Mouse (Mus musculus): ENCODE results near the gene Olfr221. TPM values are rescaled to one million over a fixed set of nuclear protein-coding genes. Genes with fewer than 3 reads are reported as not detected.

The Olfr221 gene
- polyA plus RNA-seq, 1 experiment from 2014 or later, result not detected

DNA sequence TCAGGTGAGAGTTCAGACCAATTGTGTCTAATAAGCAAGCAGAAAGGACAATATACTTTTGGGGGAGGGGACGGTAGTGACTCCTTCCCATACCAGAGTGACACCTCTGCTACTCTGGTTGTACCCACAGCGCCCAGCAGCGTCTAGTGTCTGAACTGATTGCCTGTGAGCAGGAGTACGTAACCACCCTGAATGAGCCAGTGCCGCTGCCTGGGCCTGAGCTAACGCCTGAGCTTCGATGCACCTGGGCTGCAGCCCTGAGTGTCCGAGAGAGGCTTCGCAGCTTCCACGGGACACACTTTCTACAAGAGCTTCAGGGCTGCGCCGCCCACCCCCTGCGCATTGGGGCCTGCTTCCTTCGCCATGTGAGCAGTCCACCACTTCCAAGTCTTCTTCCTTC is 44.8 kb downstream of the Olfr221 start:
- Histone ChIP-seq H3K9ac (no peak overlapping the region), H3K4me3 (replicated peaks) (no peak overlapping the region), H3K36me3 (replicated peaks) (peaks cover 70% of the 10 kb centered on the region), H3K4me1 (replicated peaks) (peaks cover 9% of the 10 kb centered on the region), H3K27ac (replicated peaks) (no peak overlapping the region), H3K27me3 (no peaks in the 10 kb centered on the region), H3K4me2 (no peak overlapping the region), H3K9me3 (replicated peaks) (no peaks in the 10 kb centered on the region)
- ATAC-seq (ENCODE audit: insufficient read depth), result no peak
- 84% methylated on average over 14 of the region's 14 CpGs for WGBS (ENCODE audit: insufficient replicate concordance)

DNA sequence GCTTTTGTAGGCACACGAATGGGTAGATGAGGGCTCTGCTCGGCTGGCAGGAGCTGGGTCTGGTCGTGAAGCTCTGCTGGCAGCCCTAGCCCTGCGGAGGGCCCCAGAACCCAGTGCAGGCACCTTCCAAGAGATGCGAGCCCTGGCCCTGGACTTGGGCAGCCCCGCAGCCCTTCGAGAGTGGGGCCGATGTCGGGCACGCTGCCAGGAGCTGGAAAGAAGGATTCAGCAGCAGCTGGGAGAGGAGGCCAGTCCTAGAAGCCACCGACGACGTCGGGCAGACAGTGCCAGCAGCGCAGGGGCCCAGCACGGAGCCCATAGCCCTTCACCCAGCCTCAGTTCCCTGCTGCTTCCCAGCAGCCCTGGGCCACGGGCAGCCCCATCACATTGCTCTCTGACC is 45.4 kb downstream of the Olfr221 start:
- Histone ChIP-seq H3K9me3 (replicated peaks) (no peaks in the 10 kb centered on the region), H3K9ac (no peak overlapping the region), H3K27me3 (no peaks in the 10 kb centered on the region), H3K27ac (replicated peaks) (no peak overlapping the region), H3K4me3 (replicated peaks) (no peak overlapping the region), H3K36me3 (replicated peaks) (peaks cover 70% of the 10 kb centered on the region), H3K4me2 (no peak overlapping the region), H3K4me1 (replicated peaks) (peaks cover 9% of the 10 kb centered on the region)
- WGBS (ENCODE audit: insufficient replicate concordance), result 73% methylated on average over 17 of the region's 17 CpGs
- ATAC-seq (ENCODE audit: insufficient read depth), result no peak

DNA sequence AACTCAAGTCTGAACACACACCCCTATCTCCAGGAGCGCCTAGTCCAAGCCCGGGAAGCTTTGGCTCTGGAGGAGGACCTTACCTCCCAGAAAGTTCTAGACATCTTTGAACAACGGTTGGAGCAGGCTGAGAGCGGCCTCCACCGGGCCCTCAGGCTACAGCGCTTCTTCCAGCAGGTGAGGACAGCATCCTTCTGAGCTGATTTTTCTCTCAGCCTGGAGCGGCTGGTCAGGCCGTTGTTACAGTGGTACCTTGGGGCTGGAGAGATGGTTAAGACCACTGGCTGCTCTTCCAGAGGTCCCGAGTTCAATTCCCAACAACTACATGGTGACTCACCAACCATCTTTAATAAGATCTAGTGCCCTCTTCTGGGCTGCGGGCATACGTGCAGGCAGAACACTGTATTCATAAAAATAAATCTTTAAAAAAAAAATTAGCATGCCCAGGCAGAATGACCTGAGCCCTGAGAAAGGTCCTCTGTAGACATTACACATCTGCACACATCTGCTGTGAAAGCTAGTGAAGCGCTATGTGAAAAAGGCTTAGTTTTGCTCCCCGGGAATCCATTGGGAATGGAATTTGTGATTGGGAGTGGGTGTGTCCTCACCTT is 45.9 kb downstream of the Olfr221 start:
- Histone ChIP-seq H3K4me3 (replicated peaks) (no peak overlapping the region), H3K27ac (replicated peaks) (no peak overlapping the region), H3K9me3 (replicated peaks) (no peaks in the 10 kb centered on the region), H3K4me2 (no peak overlapping the region), H3K36me3 (replicated peaks) (peaks cover 72% of the 10 kb centered on the region), H3K4me1 (replicated peaks) (peaks cover 9% of the 10 kb centered on the region), H3K9ac (no peak overlapping the region), H3K27me3 (no peaks in the 10 kb centered on the region)
- ATAC-seq (ENCODE audit: insufficient read depth), result no peak
- WGBS (ENCODE audit: insufficient replicate concordance), result 80% methylated on average over 13 of the region's 13 CpGs

DNA sequence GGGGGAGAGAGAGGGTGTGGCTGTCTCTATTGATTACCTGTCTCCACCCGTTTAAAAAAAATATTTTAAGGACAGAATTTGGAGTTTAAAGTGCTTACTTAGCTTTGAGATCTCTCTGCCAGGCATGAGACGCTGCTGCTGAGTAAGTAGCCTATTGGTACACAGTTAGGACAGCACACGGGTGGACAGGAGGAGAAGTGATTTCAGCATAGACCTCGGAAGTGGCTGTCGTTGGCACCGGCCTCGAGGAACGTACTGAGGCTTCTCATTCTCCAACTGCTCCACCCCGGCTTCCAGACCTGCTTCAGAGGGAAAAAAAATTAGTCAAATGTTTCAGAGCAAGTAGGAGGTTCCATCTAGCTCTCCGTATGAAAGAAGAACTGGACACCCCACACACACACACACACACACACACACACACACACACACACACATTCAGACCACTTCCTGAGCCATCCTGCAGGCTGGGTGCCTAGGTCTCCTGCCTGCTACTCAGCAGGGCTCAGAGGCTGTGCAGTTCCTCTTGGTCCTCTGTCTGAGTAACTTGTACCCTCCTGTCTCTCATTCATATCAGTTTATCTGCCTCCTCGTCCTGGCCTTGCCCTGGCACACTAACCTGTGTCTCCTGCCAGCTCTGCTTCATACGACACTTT is 46.9 kb downstream of the Olfr221 start:
- peaks cover 75% of the 10 kb centered on the region for H3K36me3 ChIP-seq (replicated peaks)

DNA sequence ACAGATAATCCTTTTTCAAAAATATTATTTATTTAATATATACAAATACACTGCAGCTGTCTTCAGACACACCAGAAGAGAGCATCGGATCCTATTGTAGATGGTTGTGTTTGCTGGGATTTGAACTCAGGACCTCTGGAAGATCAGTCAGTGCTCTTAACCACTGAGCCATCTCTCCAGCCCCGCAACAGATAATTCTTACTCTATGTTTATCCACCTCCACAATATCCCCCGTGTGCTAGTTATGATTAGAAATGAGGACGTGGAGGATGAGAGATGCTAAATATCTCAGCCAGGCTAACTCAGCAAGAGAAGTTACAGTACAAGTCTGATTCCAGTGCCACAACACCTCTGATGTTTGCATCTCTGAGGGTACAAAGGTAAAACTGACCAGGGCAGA is 47.8 kb downstream of the Olfr221 start:
- Histone ChIP-seq H3K27ac (replicated peaks) (no peak overlapping the region), H3K36me3 (replicated peaks) (peaks cover 74% of the 10 kb centered on the region), H3K9me3 (replicated peaks) (no peaks in the 10 kb centered on the region), H3K4me2 (no peak overlapping the region), H3K4me1 (replicated peaks) (peaks cover 9% of the 10 kb centered on the region), H3K4me3 (replicated peaks) (no peak overlapping the region), H3K9ac (no peak overlapping the region), H3K27me3 (no peaks in the 10 kb centered on the region)
- ATAC-seq (ENCODE audit: insufficient read depth), result no peak
- 65% methylated on average over 4 of the region's 4 CpGs for WGBS (ENCODE audit: insufficient replicate concordance)

More for the DNA sequence above, 46.9 kb downstream of the Olfr221 start:
- no peak overlapping the region for H3K9ac ChIP-seq
- H3K27me3 ChIP-seq, result no peaks in the 10 kb centered on the region
- no peak overlapping the region for H3K4me2 ChIP-seq
- 38% methylated on average over 12 of the region's 12 CpGs for WGBS (ENCODE audit: insufficient replicate concordance)
- H3K9me3 ChIP-seq (replicated peaks), result no peaks in the 10 kb centered on the region
- ATAC-seq (ENCODE audit: insufficient read depth), result no peak
- no peak overlapping the region for H3K4me3 ChIP-seq (replicated peaks)
- peaks cover 9% of the 10 kb centered on the region for H3K4me1 ChIP-seq (replicated peaks)
- H3K27ac ChIP-seq (replicated peaks), result no peak overlapping the region

DNA sequence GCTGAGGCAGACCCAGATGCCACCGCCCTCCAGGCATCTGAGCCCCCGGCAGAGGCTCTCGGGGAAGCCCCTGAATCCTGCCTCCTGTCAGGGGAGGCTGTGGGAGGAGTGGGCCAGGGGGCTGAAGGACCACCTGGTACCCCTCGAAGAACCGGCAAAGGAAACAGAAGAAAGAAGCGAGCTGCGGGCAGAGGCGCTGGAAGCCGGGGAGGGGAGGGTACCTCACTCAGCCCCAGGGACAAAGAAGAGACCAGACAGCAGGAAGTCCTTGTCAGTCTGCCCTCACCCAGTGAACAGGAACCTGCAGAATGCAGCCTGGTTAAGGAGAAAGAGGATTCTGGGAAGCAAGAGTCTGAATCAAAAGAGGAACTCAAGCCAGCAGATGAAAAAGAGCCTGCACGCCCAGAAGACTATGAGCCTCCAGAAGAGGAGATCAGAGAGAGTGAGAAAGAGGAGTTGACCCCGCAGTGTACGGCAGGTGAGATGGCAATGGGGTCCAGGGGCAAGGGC is 52.7 kb downstream of the Olfr221 start:
- H3K9ac ChIP-seq, result no peak overlapping the region
- WGBS (ENCODE audit: insufficient replicate concordance), result 37% methylated on average over 12 of the region's 12 CpGs
- H3K27ac ChIP-seq (replicated peaks), result no peak overlapping the region
- peaks cover 52% of the 10 kb centered on the region for H3K36me3 ChIP-seq (replicated peaks)
- H3K4me1 ChIP-seq (replicated peaks), result peaks cover 43% of the 10 kb centered on the region
- ATAC-seq (ENCODE audit: insufficient read depth), result no peak
- no peak overlapping the region for H3K4me3 ChIP-seq (replicated peaks)
- H3K9me3 ChIP-seq (replicated peaks), result no peaks in the 10 kb centered on the region
- H3K27me3 ChIP-seq, result no peaks in the 10 kb centered on the region
- peak overlapping the region; percentile 20; the same call in 1 of the 2 replicates for H3K4me2 ChIP-seq

DNA sequence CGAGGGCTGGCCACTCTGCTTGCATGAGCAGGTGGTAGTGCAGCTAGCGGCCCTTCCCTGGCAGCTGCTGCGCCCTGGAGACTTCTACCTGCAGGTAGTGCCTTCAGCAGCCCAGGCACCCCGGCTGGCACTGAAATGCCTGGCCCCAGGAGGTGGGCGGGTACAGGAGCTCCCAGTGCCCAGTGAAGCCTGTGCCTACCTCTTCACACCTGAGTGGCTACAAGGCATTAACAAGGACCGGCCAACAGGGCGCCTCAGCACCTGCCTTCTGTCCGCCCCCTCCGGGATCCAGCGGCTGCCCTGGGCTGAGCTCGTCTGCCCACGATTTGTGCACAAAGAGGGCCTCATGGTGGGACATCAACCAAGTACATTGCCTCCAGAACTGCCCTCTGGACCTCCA is 53.5 kb downstream of the Olfr221 start:
- H3K9ac ChIP-seq, result no peak overlapping the region

DNA sequence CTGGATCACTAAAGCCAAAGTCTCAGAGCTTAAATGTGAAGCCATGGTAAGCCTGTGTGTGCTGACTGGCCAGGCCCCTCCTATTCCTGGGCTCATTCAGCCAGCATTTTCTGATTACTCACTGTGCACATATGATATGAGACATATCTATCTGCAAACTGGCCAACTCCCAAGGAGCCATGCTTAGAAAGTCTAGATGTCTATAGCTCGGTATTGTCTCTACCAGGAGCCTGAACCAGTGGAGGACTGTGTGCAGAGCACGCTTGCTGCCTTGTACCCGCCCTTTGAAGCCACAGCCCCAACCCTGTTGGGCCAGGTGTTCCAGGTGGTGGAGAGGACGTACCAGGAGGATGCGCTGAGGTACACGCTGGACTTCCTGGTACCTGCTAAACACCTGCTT is 55.1 kb downstream of the Olfr221 start:
- Histone ChIP-seq H3K4me1 (replicated peaks) (peaks cover 54% of the 10 kb centered on the region), H3K4me2 (peak overlapping the region; percentile 99), H3K4me3 (replicated peaks) (no peak overlapping the region), H3K36me3 (replicated peaks) (peaks cover 40% of the 10 kb centered on the region), H3K9me3 (replicated peaks) (no peaks in the 10 kb centered on the region), H3K9ac (no peak overlapping the region), H3K27me3 (peaks cover 10% of the 10 kb centered on the region; the same call in 1 of the 2 replicates), H3K27ac (replicated peaks) (peak overlapping the region; percentile 81)
- WGBS (ENCODE audit: insufficient replicate concordance), result 50% methylated on average over 6 of the region's 6 CpGs
- ATAC-seq (ENCODE audit: insufficient read depth), result peak; percentile 61

More for the DNA sequence above, 53.5 kb downstream of the Olfr221 start:
- no peak overlapping the region for H3K4me3 ChIP-seq (replicated peaks)
- no peak for ATAC-seq (ENCODE audit: insufficient read depth)
- H3K4me2 ChIP-seq, result no peak overlapping the region
- 74% methylated on average over 12 of the region's 12 CpGs for WGBS (ENCODE audit: insufficient replicate concordance)
- H3K36me3 ChIP-seq (replicated peaks), result peaks cover 46% of the 10 kb centered on the region
- peaks cover under 1% of the 10 kb centered on the region; the same call in 1 of the 2 replicates for H3K27me3 ChIP-seq
- H3K4me1 ChIP-seq (replicated peaks), result peaks cover 50% of the 10 kb centered on the region
- H3K9me3 ChIP-seq (replicated peaks), result no peaks in the 10 kb centered on the region
- no peak overlapping the region for H3K27ac ChIP-seq (replicated peaks)

DNA sequence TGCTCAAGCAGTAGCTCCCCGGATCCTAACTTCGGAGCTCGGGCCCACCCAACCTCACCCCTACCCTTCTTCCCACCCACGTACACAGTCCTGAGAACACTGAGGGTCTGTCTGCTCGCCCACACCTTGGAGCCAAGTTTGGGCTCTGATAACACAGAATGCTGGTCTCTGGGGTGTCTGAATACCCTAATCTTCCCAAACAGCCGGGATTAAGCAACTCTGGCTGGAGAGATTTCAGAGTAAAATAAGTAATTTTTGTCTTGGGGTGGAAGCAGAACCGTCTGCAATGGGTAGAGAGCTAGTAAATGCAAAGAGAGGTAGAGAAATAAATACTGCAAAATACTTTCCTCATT is 56.1 kb downstream of the Olfr221 start:
- H3K27ac ChIP-seq (replicated peaks), result peak overlapping the region; percentile 81
- H3K4me1 ChIP-seq (replicated peaks), result peaks cover 54% of the 10 kb centered on the region
- 4% methylated on average over 7 of the region's 7 CpGs for WGBS (ENCODE audit: insufficient replicate concordance)
- H3K36me3 ChIP-seq (replicated peaks), result peaks cover 29% of the 10 kb centered on the region
- peaks cover 13% of the 10 kb centered on the region; the same call in 1 of the 2 replicates for H3K27me3 ChIP-seq
- H3K4me2 ChIP-seq, result peak overlapping the region; percentile 99
- H3K9me3 ChIP-seq (replicated peaks), result no peaks in the 10 kb centered on the region
- H3K9ac ChIP-seq, result peak overlapping the region; percentile 70
- H3K4me3 ChIP-seq (replicated peaks), result peak overlapping the region; percentile 70
- ATAC-seq (ENCODE audit: insufficient read depth), result peak; percentile 58

DNA sequence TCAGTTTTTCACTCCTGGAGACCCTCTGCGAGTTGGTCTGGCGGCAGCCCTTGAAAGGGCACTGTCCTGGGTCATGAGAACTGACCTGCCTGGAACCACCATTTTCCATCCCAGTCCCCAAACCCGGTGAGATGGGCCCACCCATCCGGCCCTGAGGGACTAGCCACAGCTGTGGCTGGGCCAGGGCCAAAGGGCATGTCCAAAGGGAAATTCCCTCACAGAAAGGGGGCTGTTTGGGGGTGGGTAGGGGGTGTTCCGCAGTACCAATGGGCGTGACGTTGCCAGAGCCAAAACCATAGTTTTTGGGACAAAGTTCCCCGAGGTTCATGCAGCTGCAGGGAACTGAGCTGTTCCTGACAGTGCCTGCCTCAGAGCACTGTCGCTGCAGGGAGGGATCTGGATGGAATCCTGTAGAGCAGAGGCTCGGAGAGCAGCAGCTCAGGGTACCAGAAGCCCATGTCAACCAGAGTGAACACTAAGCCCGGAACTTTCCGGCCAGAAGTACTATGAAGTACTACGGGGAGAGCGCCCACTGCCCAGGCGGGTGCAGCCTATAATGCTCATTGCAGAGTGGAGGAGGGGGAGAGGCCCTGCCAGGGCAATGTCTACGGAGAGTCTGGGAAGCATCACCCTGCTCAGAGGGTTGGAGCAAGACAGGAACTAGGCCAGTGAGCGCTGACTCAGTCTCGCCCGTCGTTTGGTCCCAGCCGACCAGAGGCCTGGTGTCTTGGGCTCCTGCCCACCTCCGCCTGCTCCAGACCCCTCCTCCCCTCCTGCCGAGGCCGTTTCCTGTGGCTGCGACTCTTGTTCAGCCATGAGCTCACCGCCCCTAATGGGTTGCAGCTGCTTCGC is 56.7 kb downstream of the Olfr221 start:
- peak overlapping the region; percentile 99 for H3K4me2 ChIP-seq
- peak; percentile 45 for ATAC-seq (ENCODE audit: insufficient read depth)
- H3K27me3 ChIP-seq, result peaks cover 17% of the 10 kb centered on the region; the same call in 1 of the 2 replicates
- H3K9me3 ChIP-seq (replicated peaks), result no peaks in the 10 kb centered on the region
- 2% methylated on average over 27 of the region's 27 CpGs for WGBS (ENCODE audit: insufficient replicate concordance)
- peak overlapping the region; percentile 70 for H3K4me3 ChIP-seq (replicated peaks)
- H3K36me3 ChIP-seq (replicated peaks), result peaks cover 24% of the 10 kb centered on the region
- peak overlapping the region; percentile 81 for H3K27ac ChIP-seq (replicated peaks)
- H3K4me1 ChIP-seq (replicated peaks), result peaks cover 54% of the 10 kb centered on the region
- peak overlapping the region; percentile 70 for H3K9ac ChIP-seq

Data from liver, embryonic 15.5 days (tissue).